9 mouse cellular contexts compared by ENCODE assay signal in genomic region chr4:149806699-149807381, GRCm38 (mm10). TPM values are rescaled to one million over a fixed set of nuclear protein-coding genes. Genes with fewer than 3 reads are reported as not detected.
DNase-seq lines count a peak whose midpoint lies in the region; ATAC-seq and TF ChIP-seq lines count a peak whose summit lies in the region.
"Had no signal": no experiment of that assay in that cellular context is flagged by ENCODE, and none has a peak within 500 bp of the region (broad histone marks: within the 10 kb centered on the region; RNA-seq: fewer than 3 reads in every experiment).

No protein-coding gene starts in this region.

- no peaks in the 10 kb centered on the region for H3K79me2 ChIP-seq in heart, adult 2 months (replicated peaks; ENCODE audit: control insufficient read depth, insufficient read depth, low read length)

- intact Hi-C loops in heart, adult 2 months (cut with DNase I): loop anchor here (1.0 to 5.0 kb wide), 4 partner anchors 151 to 292 kb away; no protein-coding TSS in a partner anchor

- no peak overlapping the region for H3K4me2 ChIP-seq in embryonic facial prominence, embryonic 12.5 days (replicated peaks)
- no peak overlapping the region for H3K4me2 ChIP-seq in kidney, embryonic 14.5 days (replicated peaks; ENCODE audit: low read depth, low read length)
- H3K4me2 ChIP-seq in limb, embryonic 15.5 days: no peak overlapping the region

- peak; percentile 91 for TF ChIP-seq EP300 in heart, adult 2 months (IDR thresholded peaks at IDR 0.05; ENCODE audit: insufficient read depth, low read depth, low read length)

- TF ChIP-seq CTCF in heart, adult 2 months (IDR thresholded peaks at IDR 0.05): peak; percentile 92

- no peaks in the 10 kb centered on the region for H3K9me3 ChIP-seq in embryonic facial prominence, embryonic 12.5 days
- no peaks in the 10 kb centered on the region for H3K9me3 ChIP-seq in kidney, embryonic 14.5 days (ENCODE audit: control insufficient read depth, low read length)
- H3K9me3 ChIP-seq in limb, embryonic 15.5 days: no peaks in the 10 kb centered on the region

- no peak overlapping the region for H3K4me3 ChIP-seq in embryonic facial prominence, embryonic 12.5 days
- no peak overlapping the region for H3K4me3 ChIP-seq in heart, adult 2 months
- H3K4me3 ChIP-seq in kidney, embryonic 14.5 days (ENCODE audit: low read length): no peak overlapping the region
- no peak overlapping the region for H3K4me3 ChIP-seq in limb, embryonic 15.5 days

- H3K27me3 ChIP-seq in embryonic facial prominence, embryonic 12.5 days: peaks cover 12% of the 10 kb centered on the region
- no peaks in the 10 kb centered on the region for H3K27me3 ChIP-seq in heart, adult 2 months (ENCODE audit: control insufficient read depth, insufficient read depth, low read length)
- peaks cover 7% of the 10 kb centered on the region; the same call in 1 of the 2 replicates for H3K27me3 ChIP-seq in kidney, embryonic 14.5 days (ENCODE audit: control insufficient read depth, insufficient read depth, low read length)
- peaks cover 10% of the 10 kb centered on the region for H3K27me3 ChIP-seq in limb, embryonic 15.5 days
- H3K27me3 ChIP-seq: Patski had no signal

- no peak overlapping the region for H3K9ac ChIP-seq in embryonic facial prominence, embryonic 12.5 days
- no peak overlapping the region for H3K9ac ChIP-seq in heart, adult 2 months (ENCODE audit: low read depth, low read length)
- H3K9ac ChIP-seq in kidney, embryonic 14.5 days (ENCODE audit: low read depth, low read length): no peak overlapping the region
- no peak overlapping the region for H3K9ac ChIP-seq in limb, embryonic 15.5 days

- H3K27ac ChIP-seq in embryonic facial prominence, embryonic 12.5 days: no peak overlapping the region
- no peak overlapping the region for H3K27ac ChIP-seq in heart, adult 2 months
- H3K27ac ChIP-seq in kidney, embryonic 14.5 days (ENCODE audit: low read depth, low read length): no peak overlapping the region
- no peak overlapping the region for H3K27ac ChIP-seq in limb, embryonic 15.5 days

- no peak for TF ChIP-seq POLR2A in heart, adult 2 months (IDR thresholded peaks at IDR 0.05; ENCODE audit: insufficient read depth, low read depth, low read length)

- H3K36me3 ChIP-seq in embryonic facial prominence, embryonic 12.5 days: no peaks in the 10 kb centered on the region
- no peaks in the 10 kb centered on the region for H3K36me3 ChIP-seq in heart, adult 2 months (ENCODE audit: control insufficient read depth, insufficient read depth, low read length)
- H3K36me3 ChIP-seq in kidney, embryonic 14.5 days (ENCODE audit: control insufficient read depth, insufficient read depth, low read length): no peaks in the 10 kb centered on the region
- H3K36me3 ChIP-seq in limb, embryonic 15.5 days: no peaks in the 10 kb centered on the region

- WGBS in embryonic facial prominence, embryonic 12.5 days: 49% methylated on average over 19 of the region's 19 CpGs
- 46% methylated on average over 19 of the region's 19 CpGs for WGBS in heart, adult 2 months
- WGBS in kidney, embryonic 14.5 days: 51% methylated on average over 19 of the region's 19 CpGs
- 49% methylated on average over 19 of the region's 19 CpGs for WGBS in limb, embryonic 15.5 days

- peaks cover 15% of the 10 kb centered on the region for H3K4me1 ChIP-seq in embryonic facial prominence, embryonic 12.5 days
- H3K4me1 ChIP-seq in heart, adult 2 months (ENCODE audit: control insufficient read depth, insufficient read depth, low read length): no peaks in the 10 kb centered on the region
- peaks cover 8% of the 10 kb centered on the region for H3K4me1 ChIP-seq in kidney, embryonic 14.5 days (ENCODE audit: control insufficient read depth, insufficient read depth, low read length)
- H3K4me1 ChIP-seq in limb, embryonic 15.5 days: peaks cover 13% of the 10 kb centered on the region

- peak; percentile 67 for ATAC-seq in embryonic facial prominence, embryonic 12.5 days (ENCODE audit: insufficient number of reproducible peaks, insufficient read depth, low FRiP score, low TSS enrichment)
- ATAC-seq in kidney, embryonic 14.5 days (ENCODE audit: low FRiP score, low TSS enrichment): peak; percentile 66
- ATAC-seq in limb, embryonic 15.5 days (ENCODE audit: insufficient number of reproducible peaks, low FRiP score, low TSS enrichment, low read depth): 0 out of 2 replicates have a peak, but pooled peaks have one; percentile 69
- ATAC-seq in monocyte, adult 5-6 weeks (replicated peaks; ENCODE audit: insufficient number of reproducible peaks, low FRiP score, low TSS enrichment, poor library complexity, severe bottlenecking): peak; percentile 77
- ATAC-seq: Patski had no signal

- DNase-seq in 416B (ENCODE audit: low read depth): peak; percentile 92
- DNase-seq in adrenal gland, postnatal 36 days: peak; percentile 93 to 96
- peak; percentile 87 to 92 for DNase-seq in heart, adult 2 months
- peak; percentile 71 to 83 for DNase-seq in spleen, postnatal 36 days (ENCODE audit: low spot score in 2 of 2)

RNA-seq across cellular contexts. Expression of gene Slc25a33, which starts 32.8 kb away (rescaled TPM):
- 10 to 100 TPM; 18.3 to 31.6 TPM for total RNA-seq in adrenal gland, postnatal 36 days (2021)
- polyA plus RNA-seq in embryonic facial prominence, embryonic 12.5 days (2016; fragmentation: Nextera tagmentation; extraction: Ambion mirVana): 15.7 and 16.6 TPM in 2 replicates
- total RNA-seq in heart, adult 2 months (2021): 10 to 100 TPM; 22.3 to 26.0 TPM
- 19.0 and 20.3 TPM in 2 replicates for polyA plus RNA-seq in heart, adult 2 months (2012; rRNA removed)
- 15.5 and 19.3 TPM in 2 replicates for polyA plus RNA-seq in kidney, embryonic 14.5 days (2014; fragmentation: Nextera tagmentation; extraction: Ambion mirVana)
- 7.9 and 9.4 TPM in 2 replicates for polyA plus RNA-seq in limb, embryonic 15.5 days (2015; fragmentation: Nextera tagmentation; extraction: Ambion mirVana)
- total RNA-seq in monocyte, adult 5-6 weeks (2017): 9.8 to 16.9 TPM (median 13.1 TPM) in 3 replicates
